Mouse (Mus musculus) midbrain, embryonic 13.5 days (tissue): ENCODE data around the gene Map3k20. TPM values are rescaled to one million over a fixed set of nuclear protein-coding genes. Genes with fewer than 3 reads are reported as not detected.

ENCODE experiments used
- ATAC-seq: fragments of 200-750 bp; cut with Nextera tagmentation; 2 replicates; pipeline ENCODE4 v1.8.0; 2017; ENCODE audit warnings: mild to moderate bottlenecking, moderate TSS enrichment, moderate library complexity
- H3K27ac ChIP-seq: fragments of 300-500 bp; sonication (generic); 2 replicates; pipeline ENCODE4 v1.5.1; 2015; ENCODE audit warnings: inconsistent platforms, mild to moderate bottlenecking, moderate library complexity
- H3K27me3 ChIP-seq: fragments of 300-500 bp; sonication (generic); 2 replicates; pipeline ENCODE4 v1.6.1; 2015; ENCODE audit warnings: mild to moderate bottlenecking, inconsistent platforms
- H3K36me3 ChIP-seq: fragments of 300-500 bp; sonication (generic); 2 replicates; pipeline ENCODE4 v1.6.1; 2015; ENCODE audit warnings: mild to moderate bottlenecking, inconsistent platforms
- H3K4me1 ChIP-seq: fragments of 300-500 bp; sonication (generic); replicated peaks from 2 replicates; pipeline ENCODE4 v1.6.1; 2015; ENCODE audit warnings: inconsistent platforms
- H3K4me2 ChIP-seq: fragments of 300-500 bp; sonication (generic); replicated peaks from 2 replicates; pipeline ENCODE4 v1.6.1; 2015; ENCODE audit warnings: moderate library complexity, mild to moderate bottlenecking, inconsistent platforms
- H3K4me3 ChIP-seq: fragments of 300-500 bp; sonication (generic); replicated peaks from 2 replicates; pipeline ENCODE4 v1.5.1; 2015; ENCODE audit warnings: mild to moderate bottlenecking, inconsistent platforms
- H3K9ac ChIP-seq: fragments of 300-500 bp; sonication (generic); replicated peaks from 2 replicates; pipeline ENCODE4 v1.6.1; 2015; ENCODE audit warnings: mild to moderate bottlenecking, inconsistent platforms
- H3K9me3 ChIP-seq: fragments of 300-500 bp; sonication (generic); 2 replicates; pipeline ENCODE4 v1.6.1; 2016; ENCODE audit warnings: mild to moderate bottlenecking, inconsistent platforms
- WGBS: fragments of 180-500 bp; shearing (Covaris S2); methylation state at CpG from one replicate; pipeline ENCODE4 v1.1.7; 2015; 5-methylcytosine and 5-hydroxymethylcytosine counted together
- polyA plus RNA-seq: library from polyadenylated mRNA; unstranded; fragments of >200 nt; fragmentation: Nextera tagmentation; extraction: Ambion mirVana; gene quantifications from 2 replicates; pipeline ENCODE4 v1.2.1, GENCODE M21; 2015

The Map3k20 gene
- polyA plus RNA-seq, 1 experiment from 2014 or later, result 5.5 TPM

DNA sequence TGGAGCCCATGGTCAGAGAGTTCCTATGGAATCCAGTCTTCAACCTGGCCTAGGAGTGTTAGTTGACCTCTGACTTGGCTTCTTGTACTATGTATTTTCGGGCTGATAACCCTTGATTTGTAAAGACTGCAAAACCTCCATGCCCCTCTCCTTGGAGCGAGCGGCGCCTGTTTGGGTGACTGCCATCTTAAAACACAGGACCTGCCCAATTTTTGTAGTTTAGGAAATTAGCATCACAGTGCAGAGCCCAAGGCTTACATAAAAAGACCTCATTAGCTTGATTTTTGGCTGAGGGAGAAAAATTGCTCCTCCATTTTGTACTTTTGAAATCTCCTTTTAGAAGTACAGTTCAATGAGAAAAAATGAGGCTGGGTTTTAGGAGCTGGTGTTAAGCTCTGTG lies 192.7 kb downstream of the Map3k20 start:
- no peak overlapping the region for H3K27ac ChIP-seq
- H3K9ac ChIP-seq, result no peak overlapping the region

DNA sequence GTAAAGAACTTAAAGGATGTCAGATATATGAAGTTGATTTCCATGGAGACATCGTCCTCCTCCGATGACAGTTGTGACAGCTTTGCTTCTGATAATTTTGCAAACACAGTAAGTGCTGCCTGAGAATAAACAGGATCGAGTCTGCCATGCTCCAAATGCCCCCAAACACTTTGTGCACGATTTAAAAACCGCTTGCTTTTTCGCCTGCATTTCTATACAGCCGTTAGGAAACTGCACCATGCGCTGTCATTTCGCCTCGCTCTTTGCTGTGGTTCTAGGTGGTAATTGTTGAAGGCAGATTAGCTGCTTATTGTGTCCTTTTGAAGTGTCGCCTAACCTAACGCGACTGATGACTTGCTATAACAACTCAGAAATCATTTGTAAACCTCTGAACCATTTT lies 193.5 kb downstream of the Map3k20 start:
- ATAC-seq, result no peak
- peak overlapping the region; percentile 79 for H3K4me2 ChIP-seq
- H3K36me3 ChIP-seq, result peaks cover 18% of the 10 kb centered on the region; the same call in 1 of the 2 replicates
- 0 out of 2 replicates have a peak overlapping the region, but pooled peaks have one; percentile 11 for H3K4me3 ChIP-seq
- H3K27ac ChIP-seq, result no peak overlapping the region
- no peak overlapping the region for H3K9ac ChIP-seq
- H3K9me3 ChIP-seq, result no peaks in the 10 kb centered on the region
- WGBS, result 46% methylated on average over 13 of the region's 13 CpGs
- H3K27me3 ChIP-seq, result peaks cover 11% of the 10 kb centered on the region
- H3K4me1 ChIP-seq, result peaks cover 31% of the 10 kb centered on the region

More for the DNA sequence above, 192.7 kb downstream of the Map3k20 start:
- H3K9me3 ChIP-seq, result no peaks in the 10 kb centered on the region
- H3K4me2 ChIP-seq, result peak overlapping the region; percentile 79
- peaks cover 19% of the 10 kb centered on the region for H3K27me3 ChIP-seq
- ATAC-seq, result no peak
- H3K4me3 ChIP-seq, result peak overlapping the region; percentile 85
- peaks cover 36% of the 10 kb centered on the region for H3K4me1 ChIP-seq
- peaks cover 11% of the 10 kb centered on the region; the same call in 1 of the 2 replicates for H3K36me3 ChIP-seq
- WGBS, result 83% methylated on average over 4 of the region's 4 CpGs

DNA sequence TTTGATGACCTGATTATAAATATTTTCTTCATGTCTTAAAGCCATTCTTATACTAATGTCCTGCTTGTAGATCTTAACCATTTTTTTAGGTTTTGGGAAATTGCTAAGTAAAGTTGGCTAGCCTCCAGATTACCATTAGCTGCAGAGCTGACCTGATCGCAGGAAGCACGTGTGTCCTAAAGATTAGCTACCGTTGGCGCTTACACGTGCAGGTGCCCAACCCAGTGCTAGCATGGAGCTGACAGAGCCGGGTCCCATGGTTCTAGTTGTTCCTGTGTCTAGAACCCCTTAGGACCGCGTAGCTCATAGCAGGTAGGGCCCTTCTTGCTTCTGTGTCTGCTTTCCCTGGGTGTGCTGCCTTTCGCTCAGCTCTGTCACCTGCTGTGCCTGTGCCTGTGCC lies 194.4 kb downstream of the Map3k20 start:
- WGBS, result 91% methylated on average over 9 of the region's 9 CpGs
- no peaks in the 10 kb centered on the region for H3K9me3 ChIP-seq
- H3K27me3 ChIP-seq, result peaks cover 2% of the 10 kb centered on the region
- H3K36me3 ChIP-seq, result peaks cover 27% of the 10 kb centered on the region
- no peak overlapping the region for H3K4me3 ChIP-seq
- H3K4me1 ChIP-seq, result peaks cover 31% of the 10 kb centered on the region
- no peak overlapping the region for H3K27ac ChIP-seq
- H3K4me2 ChIP-seq, result no peak overlapping the region
- no peak overlapping the region for H3K9ac ChIP-seq
- ATAC-seq, result no peak

DNA sequence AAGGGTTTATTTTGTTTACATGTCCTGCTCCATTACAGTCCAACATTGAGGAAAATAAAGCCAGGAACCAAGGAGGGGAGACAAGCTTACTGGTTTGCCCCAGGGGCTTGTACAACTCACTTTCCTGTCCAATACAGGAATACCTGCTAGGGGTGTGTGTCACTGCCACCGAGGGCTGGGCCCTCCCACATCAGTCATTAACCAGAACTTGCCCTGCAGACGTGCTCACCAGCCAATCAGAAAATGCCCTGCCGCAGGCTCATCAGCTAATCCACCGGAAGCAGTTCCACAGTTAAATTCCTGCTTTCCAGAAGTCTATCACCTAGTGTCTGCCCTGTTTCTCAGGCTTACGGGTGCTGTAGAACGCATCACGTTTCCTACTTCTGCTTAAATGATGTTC lies 206.2 kb downstream of the Map3k20 start:
- H3K27ac ChIP-seq, result no peak overlapping the region
- H3K36me3 ChIP-seq, result no peaks in the 10 kb centered on the region
- ATAC-seq, result no peak
- no peak overlapping the region for H3K4me2 ChIP-seq
- 0 out of 2 replicates have a peak, but pooled peaks cover 15% of the 10 kb centered on the region for H3K27me3 ChIP-seq
- no peak overlapping the region for H3K4me3 ChIP-seq
- H3K9me3 ChIP-seq, result no peaks in the 10 kb centered on the region
- WGBS, result 54% methylated on average over 7 of the region's 7 CpGs
- no peak overlapping the region for H3K9ac ChIP-seq
- no peaks in the 10 kb centered on the region for H3K4me1 ChIP-seq

Other genes starting within 250 kb of the Map3k20 start
- 55.0 and 64.8 TPM in 2 replicates for gene Cdca7, start 190.5 kb downstream of the Map3k20 start, polyA plus RNA-seq